Comparison of ENCODE assay signal across 23 mouse cellular contexts in the genomic region with DNA sequence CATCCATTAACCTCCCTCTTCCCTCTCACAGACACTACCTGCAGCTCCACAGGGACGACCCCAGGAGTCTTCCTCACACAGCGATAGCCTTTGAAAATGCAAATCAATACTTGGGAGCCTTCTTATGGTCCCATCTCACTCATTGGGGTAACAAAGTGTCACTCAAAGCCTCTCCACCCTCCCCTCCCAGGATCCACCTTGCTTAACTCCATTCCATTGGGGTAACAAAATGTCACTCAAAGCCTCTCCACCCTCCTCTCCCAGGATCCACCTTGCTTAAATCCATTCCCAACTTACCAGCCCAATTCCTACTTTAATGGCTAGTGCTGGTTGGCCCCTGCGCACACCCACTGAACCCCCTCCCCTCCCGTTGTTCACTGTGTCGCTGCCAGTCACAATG. TPM values are rescaled to one million over a fixed set of nuclear protein-coding genes. Genes with fewer than 3 reads are reported as not detected.
DNase-seq lines count a peak whose midpoint lies in the region; ATAC-seq lines count a peak whose summit lies in the region.
"Had no signal": no experiment of that assay in that cellular context is flagged by ENCODE, and none has a peak within 500 bp of the region (broad histone marks: within the 10 kb centered on the region; RNA-seq: fewer than 3 reads in every experiment).

No protein-coding gene starts in this region.

- H3K27ac ChIP-seq in midbrain, embryonic 10.5 days (replicated peaks), result no peak overlapping the region
- H3K27ac ChIP-seq in midbrain, embryonic 15.5 days, result no peak overlapping the region
- no peak overlapping the region for H3K27ac ChIP-seq in limb, embryonic 10.5 days
- H3K27ac ChIP-seq: forebrain, embryonic 12.5 days; gastrocnemius, adult 2 months; limb, embryonic 13.5 days; liver, embryonic 13.5 days; midbrain, embryonic 13.5 days had no signal

- DNase-seq in cerebellum, adult 11-12 months, result peak; percentile 22
- no peak for DNase-seq in cerebellum, postnatal 14 days
- DNase-seq in midbrain, embryonic 10.5 days (ENCODE audit: low spot score), result no peak
- DNase-seq in WW6 (ENCODE audit: low read depth, low spot score), result peak; percentile 87
- DNase-seq in retina, postnatal 1 day, result peak; percentile 60
- DNase-seq in adrenal gland, adult 2 months, result no peak
- DNase-seq in limb, embryonic 10.5 days (ENCODE audit: low spot score), result no peak
- DNase-seq: adrenal gland, postnatal 36 days; cerebellum, postnatal 36 days; gastrocnemius, adult 2 months; kidney, adult 9 months; kidney, postnatal 36 days; layer of hippocampus, postnatal 36 days; liver, embryonic 13.5 days; lung, adult 2 months; lung, postnatal 14 days; thymus, adult 2 months had no signal

- no peak overlapping the region for H3K9ac ChIP-seq in midbrain, embryonic 15.5 days
- H3K9ac ChIP-seq: forebrain, embryonic 12.5 days; limb, embryonic 13.5 days; liver, embryonic 13.5 days; midbrain, embryonic 13.5 days had no signal

- no peak for ATAC-seq in midbrain, embryonic 15.5 days (replicated peaks)
- ATAC-seq: hindbrain, embryonic 16.5 days; intestine, embryonic 16.5 days; midbrain, embryonic 13.5 days had no signal

- peaks cover 53% of the 10 kb centered on the region for H3K27me3 ChIP-seq in midbrain, embryonic 10.5 days (ENCODE audit: low read depth, poor library complexity, severe bottlenecking)
- 0 out of 2 replicates have a peak, but pooled peaks cover 9% of the 10 kb centered on the region for H3K27me3 ChIP-seq in midbrain, embryonic 15.5 days (replicated peaks)
- peaks cover 49% of the 10 kb centered on the region for H3K27me3 ChIP-seq in limb, embryonic 10.5 days (ENCODE audit: low read depth, poor library complexity, severe bottlenecking)

- H3K4me3 ChIP-seq in midbrain, embryonic 10.5 days, result peak overlapping the region; percentile 18; the same call in 1 of the 2 replicates
- H3K4me3 ChIP-seq in midbrain, embryonic 15.5 days, result no peak overlapping the region
- H3K4me3 ChIP-seq in limb, embryonic 10.5 days, result no peak overlapping the region
- H3K4me3 ChIP-seq: forebrain, embryonic 12.5 days; gastrocnemius, adult 2 months; limb, embryonic 13.5 days; liver, embryonic 13.5 days; midbrain, embryonic 13.5 days had no signal

- H3K4me2 ChIP-seq in midbrain, embryonic 15.5 days, result no peak overlapping the region
- H3K4me2 ChIP-seq: forebrain, embryonic 12.5 days; limb, embryonic 13.5 days; liver, embryonic 13.5 days; midbrain, embryonic 13.5 days had no signal

- H3K36me3 ChIP-seq in midbrain, embryonic 10.5 days, result peaks cover 33% of the 10 kb centered on the region
- no peaks in the 10 kb centered on the region; the same call in 1 of the 2 replicates for H3K36me3 ChIP-seq in midbrain, embryonic 15.5 days (replicated peaks)
- H3K36me3 ChIP-seq in limb, embryonic 10.5 days, result peaks cover 23% of the 10 kb centered on the region

- peaks cover 47% of the 10 kb centered on the region for H3K4me1 ChIP-seq in midbrain, embryonic 10.5 days
- peaks cover 11% of the 10 kb centered on the region for H3K4me1 ChIP-seq in midbrain, embryonic 15.5 days
- peaks cover 34% of the 10 kb centered on the region for H3K4me1 ChIP-seq in limb, embryonic 10.5 days

- peaks cover 8% of the 10 kb centered on the region; the same call in 1 of the 2 replicates for H3K9me3 ChIP-seq in midbrain, embryonic 10.5 days (replicated peaks)
- H3K9me3 ChIP-seq in midbrain, embryonic 15.5 days, result no peaks in the 10 kb centered on the region
- no peaks in the 10 kb centered on the region for H3K9me3 ChIP-seq in limb, embryonic 10.5 days (replicated peaks)
- H3K9me3 ChIP-seq: limb, embryonic 13.5 days; midbrain, embryonic 13.5 days had no signal

- 3% methylated on average over 5 of the region's 5 CpGs for WGBS in midbrain, embryonic 10.5 days
- under 1% methylated on average over 5 of the region's 5 CpGs for WGBS in midbrain, embryonic 15.5 days
- WGBS in limb, embryonic 10.5 days, result 3% methylated on average over 5 of the region's 5 CpGs

RNA-seq across cellular contexts. Expression of a gene that starts 2.2 kb away (rescaled TPM):
- polyA plus RNA-seq in midbrain, embryonic 10.5 days (2016; fragmentation: Nextera tagmentation; extraction: Ambion mirVana), result 13.7 and 14.8 TPM in 2 replicates
- polyA plus RNA-seq in midbrain, embryonic 15.5 days (2015; fragmentation: Nextera tagmentation; extraction: Ambion mirVana), result 21.8 and 27.9 TPM in 2 replicates
- total RNA-seq in adrenal gland, adult 2 months (2021), result 10 to 100 TPM in 1 of 2 experiments, 1 to 10 TPM in 1; 9.7 to 12.1 TPM
- polyA plus RNA-seq in adrenal gland, adult 2 months (2012; rRNA removed), result 35.2 and 43.4 TPM in 2 replicates
- 10.7 and 11.2 TPM in 2 replicates for polyA plus RNA-seq in limb, embryonic 10.5 days (2016; fragmentation: Nextera tagmentation; extraction: Ambion mirVana)

RNA-seq across cellular contexts. Expression of a gene that starts 11.7 kb away (rescaled TPM):
- 1.2 and 1.3 TPM in 2 replicates for polyA plus RNA-seq in midbrain, embryonic 10.5 days (2016; fragmentation: Nextera tagmentation; extraction: Ambion mirVana)
- 0.37 and 1.1 TPM in 2 replicates for polyA plus RNA-seq in midbrain, embryonic 15.5 days (2015; fragmentation: Nextera tagmentation; extraction: Ambion mirVana)
- 1 to 10 TPM; 1.1 to 1.7 TPM for total RNA-seq in adrenal gland, adult 2 months (2021)
- 3.0 and 3.8 TPM in 2 replicates for polyA plus RNA-seq in adrenal gland, adult 2 months (2012; rRNA removed)
- polyA plus RNA-seq in limb, embryonic 10.5 days (2016; fragmentation: Nextera tagmentation; extraction: Ambion mirVana), result 0.29 and 0.38 TPM in 2 replicates

RNA-seq across cellular contexts. Expression of a gene that starts 11.9 kb away (rescaled TPM):
- polyA plus RNA-seq in midbrain, embryonic 10.5 days (2016; fragmentation: Nextera tagmentation; extraction: Ambion mirVana), result 4.1 and 5.2 TPM in 2 replicates
- polyA plus RNA-seq in midbrain, embryonic 15.5 days (2015; fragmentation: Nextera tagmentation; extraction: Ambion mirVana), result 11.3 and 11.5 TPM in 2 replicates
- total RNA-seq in adrenal gland, adult 2 months (2021), result 1 to 10 TPM; 5.2 to 7.4 TPM
- polyA plus RNA-seq in adrenal gland, adult 2 months (2012; rRNA removed), result 14.4 and 18.0 TPM in 2 replicates
- 2.7 and 3.3 TPM in 2 replicates for polyA plus RNA-seq in limb, embryonic 10.5 days (2016; fragmentation: Nextera tagmentation; extraction: Ambion mirVana)

RNA-seq across cellular contexts. Expression of a gene that starts 22.2 kb away (rescaled TPM):
- 295 and 312 TPM in 2 replicates for polyA plus RNA-seq in midbrain, embryonic 10.5 days (2016; fragmentation: Nextera tagmentation; extraction: Ambion mirVana)
- 282 and 290 TPM in 2 replicates for polyA plus RNA-seq in midbrain, embryonic 15.5 days (2015; fragmentation: Nextera tagmentation; extraction: Ambion mirVana)
- total RNA-seq in adrenal gland, adult 2 months (2021), result 100 to 1,000 TPM; 194 to 223 TPM
- polyA plus RNA-seq in adrenal gland, adult 2 months (2012; rRNA removed), result 102 and 114 TPM in 2 replicates
- polyA plus RNA-seq in limb, embryonic 10.5 days (2016; fragmentation: Nextera tagmentation; extraction: Ambion mirVana), result 321 and 323 TPM in 2 replicates

RNA-seq across cellular contexts. Expression of a gene that starts 23.6 kb away (rescaled TPM):
- 0.33 and 0.76 TPM in 2 replicates for polyA plus RNA-seq in midbrain, embryonic 10.5 days (2016; fragmentation: Nextera tagmentation; extraction: Ambion mirVana)
- 0.90 and 0.95 TPM in 2 replicates for polyA plus RNA-seq in midbrain, embryonic 15.5 days (2015; fragmentation: Nextera tagmentation; extraction: Ambion mirVana)
- total RNA-seq in adrenal gland, adult 2 months (2021), result 1 to 10 TPM; 1.2 to 1.5 TPM
- 3.2 and 3.9 TPM in 2 replicates for polyA plus RNA-seq in adrenal gland, adult 2 months (2012; rRNA removed)
- polyA plus RNA-seq in limb, embryonic 10.5 days (2016; fragmentation: Nextera tagmentation; extraction: Ambion mirVana), result 0.60 and 0.70 TPM in 2 replicates

Comparison
In these comparisons a context has a peak if more than half of its experiments do, and no peak if none do; other contexts are left out.
1. DNase-seq: peak in cerebellum, adult 11-12 months (single experiment), WW6 (single experiment) and retina, postnatal 1 day (single experiment); none in cerebellum, postnatal 14 days (0 of 2), midbrain, embryonic 10.5 days (single experiment), adrenal gland, adult 2 months (single experiment) and limb, embryonic 10.5 days (single experiment).